Mouse (Mus musculus): ENCODE data around the gene Cpn2.

- TF ChIP-seq POLR2A (IDR thresholded peaks at IDR 0.05; ENCODE audit: control insufficient read depth, low read depth, low read length), result no peak
- TF ChIP-seq CTCF (IDR thresholded peaks at IDR 0.05; ENCODE audit: control insufficient read depth, insufficient read depth, insufficient replicate concordance, low read depth, low read length), result no peak
These were observed 40.0 kb upstream of the Cpn2 start for GRCm38 (mm10) chr16:30307306-30307705.

Measured in testis, adult 2 months (tissue).